Mouse (Mus musculus) small intestine, adult 2 months (tissue): Measurements from ENCODE around the gene Sigmar1. TPM values are rescaled to one million over a fixed set of nuclear protein-coding genes. Genes with fewer than 3 reads are reported as not detected.
"Not testable (repeated sequence)": the region's sequence is repeated elsewhere in the genome, so short reads cannot be mapped to it uniquely, and the experiment has no call there.

Experiments
- H3K27ac ChIP-seq: fragments of 200-500 bp; 2 replicates; pipeline ENCODE4 v1.5.1; 2012; ENCODE audit warnings: low read depth, low read length, control low read depth, inconsistent platforms; ENCODE audit not compliant: insufficient read depth
- H3K27me3 ChIP-seq: fragments of 200-500 bp; 2 replicates; pipeline ENCODE4 v1.6.1; 2012; ENCODE audit warnings: mild to moderate bottlenecking, moderate library complexity, low read length, inconsistent platforms; ENCODE audit not compliant: control insufficient read depth, insufficient read depth
- H3K36me3 ChIP-seq: fragments of 200-500 bp; 2 replicates; pipeline ENCODE4 v1.6.1; 2012; ENCODE audit warnings: mild to moderate bottlenecking, low read length, control low read depth, inconsistent platforms; ENCODE audit not compliant: control insufficient read depth, insufficient read depth
- H3K4me1 ChIP-seq: fragments of 200-500 bp; 2 replicates; pipeline ENCODE4 v1.6.1; 2012; ENCODE audit warnings: low read length, inconsistent platforms, mixed read lengths; ENCODE audit not compliant: control insufficient read depth, insufficient read depth, insufficient read length
- H3K4me3 ChIP-seq: fragments of 200-500 bp; 2 replicates; pipeline ENCODE4 v1.5.1; 2012; ENCODE audit warnings: low read depth, mild to moderate bottlenecking, control low read depth, inconsistent platforms, low read length, moderate library complexity
- CTCF ChIP-seq: fragments of 200-500 bp; IDR thresholded peaks from 2 replicates; pipeline ENCODE4 v1.5.1; 2012; ENCODE audit warnings: low read depth, mild to moderate bottlenecking, control low read depth, inconsistent platforms, low read length, moderate library complexity, mixed read lengths; ENCODE audit not compliant: insufficient replicate concordance, insufficient read length; ENCODE audit errors: extremely low read depth
- POLR2A ChIP-seq: fragments of 200-500 bp; IDR thresholded peaks from 2 replicates; pipeline ENCODE4 v1.6.1; 2012; ENCODE audit warnings: low read depth, mild to moderate bottlenecking, control low read depth, inconsistent platforms, low read length, moderate library complexity
- WGBS: fragments of 180-500 bp; shearing (Covaris S2); methylation state at CpG from one replicate; pipeline ENCODE4 v1.1.7; 2018; 5-methylcytosine and 5-hydroxymethylcytosine counted together
- polyA plus RNA-seq: library from polyadenylated mRNA; depleted of rRNA; stranded (reverse); fragments of >200 nt; gene quantifications from 2 replicates; pipeline ENCODE4 v1.2.3, GENCODE M21; 2012

The Sigmar1 gene
- polyA plus RNA-seq, 1 experiment, result 44.0 TPM

- WGBS, result 76% methylated on average over 5 of the region's 6 CpGs
- not testable (repeated sequence) for H3K4me3 ChIP-seq, H3K27ac ChIP-seq, H3K4me1 ChIP-seq, H3K36me3 ChIP-seq, H3K27me3 ChIP-seq
These were observed 7.2 kb upstream of the Sigmar1 start for GRCm38 (mm10) chr4:41763176-41763575.

DNA sequence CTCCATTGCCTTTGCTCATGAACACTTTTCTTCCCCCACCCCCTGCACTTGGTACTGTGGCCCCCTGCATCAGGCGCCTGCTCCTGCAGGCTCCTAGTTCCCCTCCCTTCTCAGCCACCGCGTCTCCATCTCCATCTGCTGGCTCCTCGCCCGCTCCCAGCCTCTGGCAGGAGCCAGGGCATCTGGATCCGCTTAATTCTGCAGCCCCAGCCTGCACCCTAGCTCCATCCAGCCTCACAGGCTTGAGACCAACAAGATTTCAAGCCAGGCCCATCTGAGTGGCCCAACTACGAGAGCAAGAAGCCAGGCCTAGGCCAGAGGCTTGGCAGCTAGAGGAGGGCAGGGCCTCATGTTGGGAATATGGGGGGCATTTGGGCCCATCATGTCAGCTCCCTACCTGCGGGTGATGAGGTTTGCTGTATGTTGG, 6.7 kb upstream of the Sigmar1 start:
- not testable (repeated sequence) for H3K27me3 ChIP-seq, H3K4me3 ChIP-seq, H3K36me3 ChIP-seq, H3K27ac ChIP-seq, H3K4me1 ChIP-seq
- 68% methylated on average over 8 of the region's 8 CpGs for WGBS

DNA sequence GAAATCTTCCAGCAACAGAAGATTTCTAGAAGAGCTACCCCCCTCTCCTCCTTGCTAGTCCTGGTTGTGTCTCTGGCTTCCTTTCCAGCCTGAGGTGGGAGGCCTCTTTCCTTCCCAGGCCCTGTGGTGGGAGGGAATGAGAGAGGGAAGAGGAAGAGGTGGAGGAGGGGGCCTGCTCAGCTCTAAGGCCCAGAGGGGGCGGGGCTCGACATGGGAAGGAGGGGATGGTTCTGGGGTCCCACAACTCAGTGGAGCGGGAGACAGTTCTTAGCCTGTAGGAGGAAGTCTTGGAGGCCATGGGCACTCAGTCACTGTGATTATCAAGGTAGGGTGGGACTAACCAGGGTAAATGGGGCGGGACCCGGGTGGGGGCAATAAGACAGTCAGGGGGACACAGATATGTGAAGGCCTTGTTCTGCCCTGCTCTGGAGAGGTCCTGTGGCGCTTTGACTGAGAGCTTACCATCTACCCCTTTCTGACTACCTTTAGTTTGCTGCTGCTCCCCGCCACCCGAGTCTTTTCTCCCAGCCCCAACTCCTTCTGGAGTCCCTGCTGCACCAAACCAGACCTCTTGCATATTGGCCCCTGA, 6.2 kb upstream of the Sigmar1 start:
- Histone ChIP-seq H3K4me1 (peaks cover 9% of the 10 kb centered on the region), H3K27ac (no peak overlapping the region), H3K36me3 (peaks cover 11% of the 10 kb centered on the region), H3K4me3 (no peak overlapping the region), H3K27me3 (no peaks in the 10 kb centered on the region)
- whole genome bisulfite sequencing, result 71% methylated on average over 8 of the region's 8 CpGs
- TF ChIP-seq POLR2A (no peak), CTCF (no peak)

- Histone ChIP-seq H3K27ac (no peak overlapping the region), H3K4me1 (peaks cover 9% of the 10 kb centered on the region), H3K36me3 (peaks cover 12% of the 10 kb centered on the region), H3K27me3 (no peaks in the 10 kb centered on the region), H3K4me3 (no peak overlapping the region)
- TF ChIP-seq CTCF (no peak), POLR2A (no peak)
These were observed 5.7 kb upstream of the Sigmar1 start for GRCm38 (mm10) chr4:41761680-41762079.

DNA sequence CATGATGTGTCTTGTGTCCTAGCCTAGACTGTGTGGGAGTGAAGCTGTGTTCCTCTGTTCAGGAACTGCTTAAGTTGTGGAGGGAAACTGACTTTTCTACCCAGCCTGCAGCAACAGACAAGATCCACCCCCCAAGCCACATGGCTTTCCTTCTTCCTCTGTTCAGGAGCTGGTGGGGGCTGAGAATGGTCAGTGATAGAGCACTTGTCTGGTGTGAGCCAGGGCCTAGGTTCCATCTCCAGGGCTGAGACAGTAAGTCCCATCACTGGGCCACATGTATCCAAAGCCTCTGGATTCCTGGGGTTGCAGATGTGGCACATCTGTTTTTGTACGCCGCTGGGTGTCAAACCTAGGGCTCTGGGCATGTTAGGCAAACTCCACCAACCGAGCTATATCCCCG, 5.0 kb upstream of the Sigmar1 start:
- peak overlapping the region; percentile 55; the same call in 1 of the 2 replicates for H3K4me3 ChIP-seq
- peaks cover 12% of the 10 kb centered on the region for H3K4me1 ChIP-seq
- H3K27ac ChIP-seq, result peak overlapping the region; percentile 84
- peaks cover 12% of the 10 kb centered on the region for H3K36me3 ChIP-seq
- WGBS, result 71% methylated on average over 4 of the region's 4 CpGs
- H3K27me3 ChIP-seq, result no peaks in the 10 kb centered on the region
- TF ChIP-seq CTCF, result no peak
- TF ChIP-seq POLR2A, result no peak

DNA sequence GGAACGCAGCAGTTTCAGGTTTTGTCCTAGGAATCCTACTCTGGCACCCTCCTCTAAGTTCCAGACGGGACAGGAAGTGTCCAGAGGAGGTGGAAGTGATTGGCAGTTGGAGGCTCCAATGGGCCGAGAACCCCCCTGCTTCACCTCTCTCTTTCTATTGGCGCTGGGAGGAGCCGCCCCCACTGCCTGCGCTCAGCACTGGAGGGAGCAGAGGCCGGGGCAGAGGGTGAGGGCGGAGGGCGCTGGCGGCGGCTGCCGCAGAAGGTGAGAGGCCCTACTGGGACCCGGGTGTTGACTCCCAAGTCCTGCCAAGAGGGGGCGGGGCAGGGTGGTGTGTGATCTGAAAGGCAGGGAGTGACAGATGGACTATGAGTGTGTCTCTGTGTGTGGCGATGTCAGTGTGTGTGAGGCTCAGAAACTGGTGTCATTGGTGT, 4.3 kb upstream of the Sigmar1 start:
- peaks cover 12% of the 10 kb centered on the region for H3K36me3 ChIP-seq
- peak; percentile 63 for TF ChIP-seq POLR2A
- TF ChIP-seq CTCF, result no peak
- peak overlapping the region; percentile 55 for H3K4me3 ChIP-seq
- H3K27me3 ChIP-seq, result no peaks in the 10 kb centered on the region
- 4% methylated on average over 15 of the region's 15 CpGs for WGBS
- peaks cover 12% of the 10 kb centered on the region for H3K4me1 ChIP-seq
- peak overlapping the region; percentile 84 for H3K27ac ChIP-seq

DNA sequence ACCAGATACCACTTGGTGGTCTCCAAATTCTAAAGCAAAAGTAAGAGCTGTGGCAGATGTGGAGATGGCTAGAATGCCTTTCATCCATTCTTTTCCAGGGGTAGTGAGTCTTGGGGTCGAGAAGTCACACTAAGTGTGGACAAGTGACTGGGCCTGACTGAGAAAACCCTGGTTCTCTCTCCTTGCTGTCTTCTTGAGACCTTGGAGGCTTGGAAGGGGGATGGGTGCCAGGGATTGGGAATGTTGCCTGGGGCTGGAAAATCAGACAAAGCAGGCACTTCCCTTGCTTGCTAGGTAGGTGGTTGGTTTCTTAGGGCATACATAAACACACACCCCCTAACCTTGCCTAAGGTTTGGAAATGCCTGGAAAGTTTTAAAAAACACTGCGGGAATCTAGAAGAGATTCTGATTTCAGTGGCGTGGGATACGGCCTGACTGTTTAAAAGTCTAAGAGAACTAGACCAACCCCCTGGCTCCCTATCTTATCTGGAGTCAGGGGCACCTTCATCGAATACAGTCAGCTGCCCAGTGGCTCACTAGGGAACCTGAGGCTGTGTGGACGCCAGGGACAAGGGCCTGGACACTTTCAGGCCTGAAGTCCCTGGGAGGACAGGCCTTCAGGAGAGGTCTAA, 3.8 kb upstream of the Sigmar1 start:
- Histone ChIP-seq H3K36me3 (peaks cover 12% of the 10 kb centered on the region), H3K4me1 (peaks cover 14% of the 10 kb centered on the region), H3K4me3 (peak overlapping the region; percentile 44), H3K27ac (peak overlapping the region; percentile 84), H3K27me3 (no peaks in the 10 kb centered on the region)
- WGBS, result 26% methylated on average over 6 of the region's 6 CpGs
- no peak for TF ChIP-seq POLR2A
- TF ChIP-seq CTCF, result no peak
